Mouse (Mus musculus): Measurements from ENCODE around the gene Cela1. TPM values are rescaled to one million over a fixed set of nuclear protein-coding genes. Genes with fewer than 3 reads are reported as not detected.

Cela1 gene
- 2.1 and 3.4 TPM in 2 replicates for polyA plus RNA-seq (2015; fragmentation: Nextera tagmentation; extraction: Ambion mirVana)

GRCm38 (mm10) chr15:100687430-100687971, at the start of gene Cela1:
Gene Cela1 (minus strand): TSS chr15:100687921.

GRCm38 (mm10) chr15:100729281-100729985, 41.7 kb upstream of the Cela1 start, which contains the start of gene Galnt6:
Gene Galnt6 (minus strand): TSS chr15:100729376.

DNA sequence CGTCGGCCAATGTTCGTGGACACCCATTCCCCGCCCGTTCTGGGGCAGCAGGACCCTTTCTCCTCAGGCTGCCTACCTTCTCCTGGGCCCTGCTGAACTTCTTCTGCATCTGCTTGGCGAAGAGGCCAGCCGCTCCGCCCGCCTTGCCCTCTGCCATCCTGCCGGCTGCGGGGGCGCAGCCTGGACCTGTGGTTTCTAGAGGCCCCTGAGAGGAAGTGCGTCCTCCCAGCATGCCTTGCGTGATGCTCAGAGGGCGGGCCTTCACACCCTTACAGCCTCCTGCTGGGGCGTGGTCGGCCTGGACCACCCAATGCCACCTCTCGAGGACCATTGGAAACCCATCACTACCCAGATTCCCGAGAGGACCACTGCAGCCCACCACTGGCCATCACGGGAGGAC, 18.4 kb downstream of the Cela1 start, which contains the start of gene Bin2:
Bin2 (minus strand) TSS at position 217 of the 400 bp plus-strand sequence.

GRCm38 (mm10) chr15:100636700-100637501, 50.8 kb downstream of the Cela1 start, which contains the start of gene Smagp:
Gene Smagp (minus strand): TSS chr15:100636940.

Small RNAs within 50 kb of the gene (microRNA-seq; reads per million reads assigned to microRNA genes)
- gene Mir6961: 0 reads per million in 2 experiments

Other genes with a start within 250 kb of the Cela1 start
- gene Letmd1, start 218.9 kb downstream of the Cela1 start, polyA plus RNA-seq (2015; fragmentation: Nextera tagmentation; extraction: Ambion mirVana): 18.3 and 19.7 TPM in 2 replicates
- 4.5 and 4.8 TPM in 2 replicates for gene Csrnp2, start 192.4 kb downstream of the Cela1 start, polyA plus RNA-seq (2015; fragmentation: Nextera tagmentation; extraction: Ambion mirVana)
- gene Tfcp2, start 135.9 kb downstream of the Cela1 start, polyA plus RNA-seq (2015; fragmentation: Nextera tagmentation; extraction: Ambion mirVana): 11.4 and 14.0 TPM in 2 replicates
- 2.5 and 3.0 TPM in 2 replicates for gene Pou6f1, start 87.9 kb downstream of the Cela1 start, polyA plus RNA-seq (2015; fragmentation: Nextera tagmentation; extraction: Ambion mirVana)
- 105 and 112 TPM in 2 replicates for gene Dazap2, start 72.6 kb downstream of the Cela1 start, polyA plus RNA-seq (2015; fragmentation: Nextera tagmentation; extraction: Ambion mirVana)
- 8.2 and 12.9 TPM in 2 replicates for gene Smagp, start 51.0 kb downstream of the Cela1 start, polyA plus RNA-seq (2015; fragmentation: Nextera tagmentation; extraction: Ambion mirVana)
- 0.74 and 0.91 TPM in 2 replicates for gene Bin2, start 18.4 kb downstream of the Cela1 start, polyA plus RNA-seq (2015; fragmentation: Nextera tagmentation; extraction: Ambion mirVana)
- gene Galnt6, start 41.5 kb upstream of the Cela1 start, polyA plus RNA-seq (2015; fragmentation: Nextera tagmentation; extraction: Ambion mirVana): 0.95 and 1.9 TPM in 2 replicates
- 1.6 and 1.9 TPM in 2 replicates for gene Slc4a8, start 73.8 kb upstream of the Cela1 start, polyA plus RNA-seq (2015; fragmentation: Nextera tagmentation; extraction: Ambion mirVana)
- gene Scn8a, start 181.9 kb upstream of the Cela1 start, polyA plus RNA-seq (2015; fragmentation: Nextera tagmentation; extraction: Ambion mirVana): 0.78 and 1.1 TPM in 2 replicates

Data from skeletal muscle tissue, postnatal 0 days (tissue).